Mouse (Mus musculus): Measurements from ENCODE around the gene Slc27a5.

GRCm38 (mm10) chr7:13037366-13037765 is 39.4 kb upstream of the Slc27a5 start:
- TF ChIP-seq CTCF (IDR thresholded peaks at IDR 0.05; ENCODE audit: borderline replicate concordance, control insufficient read depth, extremely low read depth, insufficient read depth, low read length, poor library complexity) = no peak
- no peak for TF ChIP-seq POLR2A (IDR thresholded peaks at IDR 0.05; ENCODE audit: control insufficient read depth, extremely low read depth, insufficient read depth, low read length, poor library complexity)
